Mouse (Mus musculus) erythroblast, embryonic 14.5 days (primary cell): ENCODE results near the gene Mrpl45. TPM values are rescaled to one million over a fixed set of nuclear protein-coding genes. Genes with fewer than 3 reads are reported as not detected.

Source experiments
- H3K27me3 ChIP-seq: 2 replicates; pipeline ENCODE4 v1.6.1; 2012; ENCODE audit warnings: inconsistent platforms; ENCODE audit not compliant: control insufficient read depth
- H3K36me3 ChIP-seq: 2 replicates; pipeline ENCODE4 v1.6.1; 2012; ENCODE audit warnings: mild to moderate bottlenecking, inconsistent platforms; ENCODE audit not compliant: control insufficient read depth
- H3K4me1 ChIP-seq: 2 replicates; pipeline ENCODE4 v1.6.1; 2012; ENCODE audit warnings: inconsistent platforms; ENCODE audit not compliant: control insufficient read depth
- H3K4me3 ChIP-seq: replicated peaks from 2 replicates; pipeline ENCODE3; 2012; ENCODE audit warnings: moderate library complexity, mild to moderate bottlenecking, inconsistent platforms
- H3K9me3 ChIP-seq: 2 replicates; pipeline ENCODE4 v1.6.1; 2012; ENCODE audit warnings: low read length, inconsistent platforms, mixed read lengths; ENCODE audit not compliant: control insufficient read depth
- GATA1 ChIP-seq: IDR thresholded peaks from 2 replicates; pipeline ENCODE4 v1.6.1; 2012; ENCODE audit warnings: low read length, inconsistent platforms, mixed read lengths
- TAL1 ChIP-seq: IDR thresholded peaks from 3 replicates; pipeline ENCODE4 v1.6.1; 2012; ENCODE audit warnings: low read length, inconsistent platforms, mixed read lengths
- polyA plus RNA-seq: library from polyadenylated mRNA; stranded (reverse); fragments of >175 nt; gene quantifications from 2 replicates; pipeline ENCODE4 v1.2.3, GENCODE M21; 2012

Mrpl45 gene
- polyA plus RNA-seq, 1 experiment: 0.55 TPM

GRCm38 (mm10) chr11:97289276-97290230 is 26.0 kb upstream of the Mrpl45 start:
- no peaks in the 10 kb centered on the region; the same call in 1 of the 2 replicates for H3K4me1 ChIP-seq
- no peaks in the 10 kb centered on the region for H3K9me3 ChIP-seq
- no peak for TF ChIP-seq GATA1
- TF ChIP-seq TAL1: no peak
- no peaks in the 10 kb centered on the region for H3K36me3 ChIP-seq
- H3K4me3 ChIP-seq: no peak overlapping the region
- H3K27me3 ChIP-seq: peaks cover 5% of the 10 kb centered on the region; the same call in 1 of the 2 replicates

- Histone ChIP-seq H3K36me3 (no peaks in the 10 kb centered on the region), H3K27me3 (no peaks in the 10 kb centered on the region), H3K9me3 (no peaks in the 10 kb centered on the region), H3K4me3 (no peak overlapping the region), H3K4me1 (peaks cover 6% of the 10 kb centered on the region)
- TF ChIP-seq GATA1: no peak
- no peak for TF ChIP-seq TAL1
These were observed 22.8 kb upstream of the Mrpl45 start for GRCm38 (mm10) chr11:97292731-97293130.

- Histone ChIP-seq H3K4me3 (no peak overlapping the region), H3K9me3 (no peaks in the 10 kb centered on the region), H3K36me3 (no peaks in the 10 kb centered on the region), H3K27me3 (no peaks in the 10 kb centered on the region), H3K4me1 (peaks cover 6% of the 10 kb centered on the region)
- TF ChIP-seq TAL1: no peak
These were observed 19.0 kb upstream of the Mrpl45 start for GRCm38 (mm10) chr11:97296542-97296941.

- H3K36me3 ChIP-seq: no peaks in the 10 kb centered on the region
- no peak overlapping the region for H3K4me3 ChIP-seq
- H3K4me1 ChIP-seq: peaks cover 6% of the 10 kb centered on the region
- no peaks in the 10 kb centered on the region for H3K27me3 ChIP-seq
- no peaks in the 10 kb centered on the region for H3K9me3 ChIP-seq
- no peak for TF ChIP-seq TAL1
- no peak for TF ChIP-seq GATA1
These were observed 15.6 kb upstream of the Mrpl45 start for GRCm38 (mm10) chr11:97299939-97300338.

- no peaks in the 10 kb centered on the region for H3K9me3 ChIP-seq
- no peaks in the 10 kb centered on the region for H3K4me1 ChIP-seq
- H3K27me3 ChIP-seq: no peaks in the 10 kb centered on the region
- H3K36me3 ChIP-seq: no peaks in the 10 kb centered on the region
- TF ChIP-seq TAL1 (no peak), GATA1 (no peak)
- no peak overlapping the region for H3K4me3 ChIP-seq
These were observed 14.1 kb upstream of the Mrpl45 start for GRCm38 (mm10) chr11:97301406-97301805.

GRCm38 (mm10) chr11:97302231-97302781 is 13.2 kb upstream of the Mrpl45 start:
- Histone ChIP-seq H3K27me3 (no peaks in the 10 kb centered on the region), H3K9me3 (no peaks in the 10 kb centered on the region), H3K4me3 (no peak overlapping the region), H3K36me3 (no peaks in the 10 kb centered on the region), H3K4me1 (no peaks in the 10 kb centered on the region)
- TF ChIP-seq GATA1 (no peak), TAL1 (no peak)

GRCm38 (mm10) chr11:97304631-97305030 is 10.9 kb upstream of the Mrpl45 start:
- TF ChIP-seq GATA1: no peak
- no peak for TF ChIP-seq TAL1

GRCm38 (mm10) chr11:97307294-97308069 is 8.0 kb upstream of the Mrpl45 start:
- peaks cover 35% of the 10 kb centered on the region for H3K27me3 ChIP-seq
- H3K36me3 ChIP-seq: no peaks in the 10 kb centered on the region
- TF ChIP-seq GATA1 (no peak), TAL1 (no peak)
- H3K4me3 ChIP-seq: no peak overlapping the region
- H3K4me1 ChIP-seq: peaks cover 18% of the 10 kb centered on the region
- H3K9me3 ChIP-seq: no peaks in the 10 kb centered on the region

More at GRCm38 (mm10) chr11:97304631-97305030, 10.9 kb upstream of the Mrpl45 start:
- Histone ChIP-seq H3K36me3 (no peaks in the 10 kb centered on the region), H3K27me3 (peaks cover 8% of the 10 kb centered on the region), H3K9me3 (no peaks in the 10 kb centered on the region), H3K4me3 (no peak overlapping the region), H3K4me1 (peaks cover 5% of the 10 kb centered on the region)

GRCm38 (mm10) chr11:97308806-97309450 is 6.6 kb upstream of the Mrpl45 start:
- Histone ChIP-seq H3K4me3 (no peak overlapping the region), H3K9me3 (no peaks in the 10 kb centered on the region), H3K27me3 (peaks cover 36% of the 10 kb centered on the region), H3K4me1 (peaks cover 18% of the 10 kb centered on the region), H3K36me3 (no peaks in the 10 kb centered on the region)
- TF ChIP-seq GATA1: no peak
- TF ChIP-seq TAL1: no peak
